Mouse (Mus musculus) stomach, postnatal 0 days (tissue): ENCODE data around the gene Ssbp4. TPM values are rescaled to one million over a fixed set of nuclear protein-coding genes. Genes with fewer than 3 reads are reported as not detected.

Experiments used
- ATAC-seq: fragments of 200-750 bp; cut with Nextera tagmentation; 2 replicates; pipeline ENCODE4 v1.8.0; 2017; ENCODE audit not compliant: low FRiP score, low TSS enrichment
- DNase-seq: peaks from one replicate; pipeline ENCODE4 v3.0.0-alpha.2; 2016; ENCODE audit warnings: low spot score
- H3K27ac ChIP-seq: fragments of 300-500 bp; sonication (generic); replicated peaks from 2 replicates; pipeline ENCODE4 v1.5.1; 2014; ENCODE audit warnings: mild to moderate bottlenecking, control low read depth
- H3K27me3 ChIP-seq: fragments of 300-500 bp; sonication (generic); 2 replicates; pipeline ENCODE4 v1.6.1; 2014; ENCODE audit warnings: low read length; ENCODE audit not compliant: control insufficient read depth, insufficient read depth
- H3K36me3 ChIP-seq: fragments of 300-500 bp; sonication (generic); 2 replicates; pipeline ENCODE4 v1.6.1; 2014; ENCODE audit warnings: low read length, mixed read lengths; ENCODE audit not compliant: control insufficient read depth, insufficient read depth
- H3K4me1 ChIP-seq: fragments of 300-500 bp; sonication (generic); replicated peaks from 2 replicates; pipeline ENCODE4 v1.6.1; 2014; ENCODE audit warnings: antibody characterized with exemption; ENCODE audit not compliant: control insufficient read depth, insufficient read depth
- H3K4me2 ChIP-seq: fragments of 300-500 bp; sonication (generic); replicated peaks from 2 replicates; pipeline ENCODE4 v1.6.1; 2014; ENCODE audit warnings: low read depth, mild to moderate bottlenecking, control low read depth, moderate library complexity
- H3K4me3 ChIP-seq: fragments of 300-500 bp; sonication (generic); 2 replicates; pipeline ENCODE4 v1.5.1; 2014; ENCODE audit warnings: low read depth, low read length, control low read depth
- H3K9ac ChIP-seq: fragments of 300-500 bp; sonication (generic); 2 replicates; pipeline ENCODE4 v1.6.1; 2014; ENCODE audit warnings: mild to moderate bottlenecking, low read length, control low read depth, mixed read lengths
- H3K9me3 ChIP-seq: fragments of 300-500 bp; sonication (generic); 2 replicates; pipeline ENCODE4 v1.6.1; 2016; ENCODE audit warnings: low read length; ENCODE audit not compliant: control insufficient read depth
- CTCF ChIP-seq: IDR thresholded peaks from 2 replicates; pipeline ENCODE4 v1.5.1; 2016; ENCODE audit warnings: antibody characterized with exemption, low read depth, mild to moderate bottlenecking, moderate library complexity
- EP300 ChIP-seq: optimal IDR thresholded peaks from 2 replicates; pipeline ENCODE3; 2016; ENCODE audit warnings: antibody characterized with exemption
- WGBS: fragments of 180-500 bp; shearing (Covaris S2); extraction: QIAGEN DNeasy Blood & Tissue Kit; methylation state at CpG from one replicate; pipeline ENCODE4 v1.1.7; 2014; 5-methylcytosine and 5-hydroxymethylcytosine counted together
- polyA plus RNA-seq: library from polyadenylated mRNA; unstranded; fragments of >200 nt; fragmentation: Nextera tagmentation; extraction: Ambion mirVana; gene quantifications from 2 replicates; pipeline ENCODE4 v1.2.1, GENCODE M21; 2015

Gene Ssbp4
- polyA plus RNA-seq, 1 experiment from 2014 or later: 66.7 TPM

DNA sequence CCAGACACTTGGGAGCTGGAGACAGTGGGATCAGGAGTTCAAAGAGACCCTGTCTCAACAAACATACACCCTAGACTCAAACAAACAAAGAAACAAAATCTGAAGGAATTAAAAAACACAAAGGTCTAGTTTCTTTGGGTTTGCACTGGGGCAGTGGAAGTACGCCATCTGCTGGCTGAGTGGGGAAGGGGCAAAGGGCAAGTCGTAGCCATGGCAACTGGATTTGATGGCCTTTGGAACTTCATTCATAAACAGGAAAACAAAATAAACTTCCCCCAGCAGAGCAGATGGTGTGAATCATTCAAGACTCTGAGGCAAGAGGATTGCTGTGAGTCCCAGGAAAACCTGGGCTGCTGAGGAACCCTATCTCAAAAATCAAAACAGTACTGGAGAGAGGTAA is 44.6 kb upstream of the Ssbp4 start:
- no peaks in the 10 kb centered on the region for H3K27me3 ChIP-seq
- peak; percentile 90 for TF ChIP-seq CTCF
- no peak for TF ChIP-seq EP300
- no peaks in the 10 kb centered on the region for H3K9me3 ChIP-seq
- H3K9ac ChIP-seq: no peak overlapping the region
- ATAC-seq: no peak
- H3K27ac ChIP-seq: no peak overlapping the region
- H3K36me3 ChIP-seq: peaks cover 14% of the 10 kb centered on the region
- WGBS: 54% methylated on average over 2 of the region's 2 CpGs
- H3K4me2 ChIP-seq: no peak overlapping the region
- peak; percentile 74 for DNase-seq
- H3K4me3 ChIP-seq: no peak overlapping the region
- H3K4me1 ChIP-seq: peaks cover 11% of the 10 kb centered on the region

DNA sequence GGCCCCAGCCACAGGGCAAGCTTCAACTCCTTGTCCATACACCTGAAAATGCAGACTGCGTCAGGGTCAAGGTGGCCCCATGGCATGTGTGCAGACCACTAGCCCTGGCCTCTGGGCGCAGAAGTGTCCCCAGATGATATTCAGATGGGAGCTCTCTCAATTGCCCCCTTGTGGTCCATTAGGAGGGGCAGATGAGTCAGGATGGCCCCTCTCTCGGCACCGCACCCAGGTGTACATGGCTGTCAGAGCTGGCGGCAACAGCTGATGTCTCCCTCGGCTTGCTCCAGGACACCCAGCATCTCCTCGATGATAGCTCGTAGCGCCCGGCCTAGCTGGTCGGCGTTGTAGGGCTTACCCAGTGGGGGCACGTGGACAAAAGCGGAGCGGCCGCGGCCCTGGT is 41.7 kb upstream of the Ssbp4 start:
- no peak overlapping the region for H3K4me2 ChIP-seq
- TF ChIP-seq CTCF (no peak), EP300 (no peak)
- ATAC-seq (no peak), DNase-seq (no peak)
- H3K9ac ChIP-seq: no peak overlapping the region; the same call in 1 of the 2 replicates
- 94% methylated on average over 17 of the region's 17 CpGs for WGBS
- peaks cover 10% of the 10 kb centered on the region; the same call in 1 of the 2 replicates for H3K36me3 ChIP-seq
- no peak overlapping the region for H3K4me3 ChIP-seq
- H3K9me3 ChIP-seq: no peaks in the 10 kb centered on the region
- peaks cover 8% of the 10 kb centered on the region; the same call in 1 of the 2 replicates for H3K4me1 ChIP-seq
- H3K27ac ChIP-seq: no peak overlapping the region
- no peaks in the 10 kb centered on the region for H3K27me3 ChIP-seq

DNA sequence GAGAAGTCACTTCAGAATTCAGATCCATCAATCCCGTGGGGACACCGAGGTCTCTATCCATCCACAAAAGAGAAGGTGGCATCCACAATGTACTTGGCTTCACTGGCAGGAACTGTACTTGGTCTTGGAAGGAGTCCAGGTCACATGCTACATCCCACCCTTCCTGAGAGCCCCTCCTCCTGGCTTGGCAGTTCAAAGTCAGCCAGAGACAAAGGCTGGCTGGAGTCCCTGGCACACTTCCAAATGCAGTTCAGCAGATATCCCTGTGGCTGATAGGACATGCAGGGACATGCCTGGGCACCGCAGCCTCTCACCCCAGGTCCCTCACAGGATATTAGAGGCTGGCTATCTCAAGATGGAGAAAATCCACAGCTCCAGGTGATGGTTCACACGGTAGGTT is 40.7 kb upstream of the Ssbp4 start:
- ATAC-seq (peak; percentile 60), DNase-seq (peak; percentile 82)
- 37% methylated on average over 4 of the region's 4 CpGs for WGBS
- Histone ChIP-seq H3K4me3 (no peak overlapping the region), H3K27me3 (no peaks in the 10 kb centered on the region), H3K9me3 (no peaks in the 10 kb centered on the region), H3K9ac (no peak overlapping the region), H3K27ac (peak overlapping the region; percentile 20; the same call in 1 of the 2 replicates), H3K36me3 (peaks cover 6% of the 10 kb centered on the region; the same call in 1 of the 2 replicates), H3K4me1 (peaks cover 8% of the 10 kb centered on the region; the same call in 1 of the 2 replicates), H3K4me2 (no peak overlapping the region)
- no peak for TF ChIP-seq CTCF
- no peak for TF ChIP-seq EP300

DNA sequence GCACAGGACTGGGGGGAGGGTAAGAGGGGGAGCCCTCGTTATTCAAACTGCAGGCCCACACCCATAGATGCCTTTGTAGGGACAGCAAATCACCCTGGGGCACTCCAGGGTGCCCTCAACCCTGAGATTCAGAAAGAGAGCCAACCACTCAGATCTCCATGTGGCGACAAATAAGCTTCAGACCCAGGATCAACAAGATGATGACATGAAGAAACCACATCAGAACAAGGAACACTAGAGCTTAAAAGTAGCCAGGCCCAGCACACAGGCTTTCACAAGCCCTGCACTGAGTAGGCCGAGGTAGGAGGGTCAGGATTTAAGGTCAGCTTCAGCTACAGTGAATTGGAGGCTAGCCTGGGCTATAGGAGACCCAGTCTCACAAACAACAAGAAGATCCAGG is 40.2 kb upstream of the Ssbp4 start:
- Histone ChIP-seq H3K9ac (no peak overlapping the region), H3K27me3 (no peaks in the 10 kb centered on the region), H3K4me2 (no peak overlapping the region), H3K27ac (peak overlapping the region; percentile 20; the same call in 1 of the 2 replicates), H3K9me3 (no peaks in the 10 kb centered on the region), H3K4me3 (no peak overlapping the region), H3K4me1 (peaks cover 8% of the 10 kb centered on the region; the same call in 1 of the 2 replicates), H3K36me3 (peaks cover 6% of the 10 kb centered on the region; the same call in 1 of the 2 replicates)
- ATAC-seq (no peak), DNase-seq (no peak)
- 44% methylated on average over 3 of the region's 3 CpGs for WGBS
- no peak for TF ChIP-seq CTCF
- TF ChIP-seq EP300: no peak

DNA sequence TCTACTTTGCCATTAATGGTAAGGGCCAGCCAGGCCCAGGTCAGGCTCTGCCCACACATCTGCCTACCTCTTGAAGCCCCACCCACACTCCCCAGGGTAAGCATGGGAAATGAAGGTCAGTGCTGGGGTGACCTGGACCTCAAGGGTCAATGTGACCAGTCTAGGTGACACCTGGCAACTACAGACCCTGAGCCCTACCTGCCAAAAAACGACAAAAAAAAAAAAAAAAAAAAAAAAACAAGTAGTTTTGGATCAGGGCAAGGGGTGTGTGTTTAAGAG is 39.4 kb upstream of the Ssbp4 start:
- Histone ChIP-seq H3K4me3 (no peak overlapping the region), H3K4me1 (peaks cover 8% of the 10 kb centered on the region; the same call in 1 of the 2 replicates), H3K9me3 (no peaks in the 10 kb centered on the region), H3K27ac (no peak overlapping the region), H3K27me3 (no peaks in the 10 kb centered on the region), H3K36me3 (peaks cover 6% of the 10 kb centered on the region; the same call in 1 of the 2 replicates), H3K9ac (peak overlapping the region; percentile 1; the same call in 1 of the 2 replicates), H3K4me2 (no peak overlapping the region)
- 33% methylated on average over 1 of the region's 1 CpGs for WGBS
- no peak for DNase-seq
- no peak for ATAC-seq
- TF ChIP-seq EP300: no peak

DNA sequence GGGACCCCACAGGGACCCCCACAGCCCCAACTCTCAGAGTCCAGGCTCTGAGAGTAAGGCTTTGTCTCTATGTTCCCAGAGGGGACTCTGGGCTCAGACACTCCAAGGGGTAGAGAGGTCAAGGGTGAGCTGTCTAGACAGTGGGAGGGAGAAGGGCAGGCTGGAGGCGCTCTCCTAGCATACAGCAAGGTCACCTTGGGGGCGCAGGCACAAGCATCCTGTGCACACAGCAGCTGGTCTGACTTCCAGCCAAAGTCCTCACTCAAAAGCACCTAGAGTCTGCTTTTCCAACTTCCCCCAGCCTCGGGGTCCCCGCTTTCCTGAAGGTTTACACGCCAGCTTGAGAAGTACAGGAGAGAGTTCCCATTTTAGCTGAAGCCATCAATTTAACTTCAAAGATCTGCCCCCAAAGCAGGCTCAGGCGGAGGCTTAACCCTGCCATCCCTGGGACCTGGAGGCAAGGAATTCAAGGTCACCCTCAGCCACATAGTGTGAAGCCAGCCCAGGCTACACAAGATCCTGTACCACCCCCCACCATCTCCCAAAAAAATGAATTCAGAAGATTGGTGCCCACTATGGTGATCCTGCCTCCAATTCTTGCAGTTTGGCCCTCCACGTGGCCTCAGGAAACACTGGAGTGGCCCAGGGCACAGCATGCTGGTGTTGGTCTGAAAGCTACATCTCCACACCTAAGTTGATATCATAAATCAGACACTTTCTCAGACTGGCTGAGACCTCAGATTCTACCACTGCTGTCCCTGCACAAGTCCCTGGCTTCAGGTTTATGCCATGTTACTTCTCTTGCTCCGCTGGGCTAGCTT is 38.9 kb upstream of the Ssbp4 start:
- Histone ChIP-seq H3K4me2 (no peak overlapping the region), H3K9me3 (no peaks in the 10 kb centered on the region), H3K4me3 (no peak overlapping the region), H3K27me3 (no peaks in the 10 kb centered on the region), H3K9ac (peak overlapping the region; percentile 1; the same call in 1 of the 2 replicates), H3K27ac (no peak overlapping the region; the same call in 1 of the 2 replicates), H3K4me1 (peaks cover 8% of the 10 kb centered on the region; the same call in 1 of the 2 replicates), H3K36me3 (peaks cover 6% of the 10 kb centered on the region; the same call in 1 of the 2 replicates)
- no peak for TF ChIP-seq EP300
- no peak for TF ChIP-seq CTCF
- 60% methylated on average over 8 of the region's 8 CpGs for WGBS
- DNase-seq: no peak
- ATAC-seq: no peak
